Mouse (Mus musculus): ENCODE data around the gene Sptbn2. TPM values are rescaled to one million over a fixed set of nuclear protein-coding genes. Genes with fewer than 3 reads are reported as not detected.
"Not testable (repeated sequence)": the region's sequence is repeated elsewhere in the genome, so short reads cannot be mapped to it uniquely, and the experiment has no call there.

The Sptbn2 gene
- polyA plus RNA-seq, 1 experiment = 0.23 TPM

- Histone ChIP-seq H3K27me3 (ENCODE audit: control insufficient read depth, insufficient read depth, low read length) (no peaks in the 10 kb centered on the region), H3K4me1 (replicated peaks; ENCODE audit: control insufficient read depth, insufficient read depth, low read length) (peaks cover 11% of the 10 kb centered on the region), H3K27ac (ENCODE audit: control insufficient read depth, insufficient read depth, low read length) (peak within 1 kb of the TSS; percentile 74), H3K36me3 (ENCODE audit: control insufficient read depth, insufficient read depth, low read length) (no peaks in the 10 kb centered on the region), H3K4me3 (ENCODE audit: control insufficient read depth, insufficient read depth, low read length) (peak within 1 kb of the TSS; percentile 71)
- peak; percentile 81 for TF ChIP-seq POLR2A (IDR thresholded peaks at IDR 0.05; ENCODE audit: control insufficient read depth, extremely low read depth, insufficient read depth, low read length, poor library complexity)
- TF ChIP-seq CTCF (IDR thresholded peaks at IDR 0.05; ENCODE audit: borderline replicate concordance, control insufficient read depth, extremely low read depth, insufficient read depth, low read length, poor library complexity) = peak; percentile 69; the same call in 1 of the 2 replicates
- under 1% methylated on average over 65 of the region's 65 CpGs for WGBS
- peak; percentile 98 for DNase-seq
Observed at GRCm38 (mm10) chr19:4756193-4756911, 45.4 kb downstream of the Sptbn2 start, which contains the start of gene Rbm4b. TSS of gene Rbm4b (plus strand) at chr19:4756497.

GRCm38 (mm10) chr19:4756921-4757320, 46.0 kb downstream of the Sptbn2 start:
- no peak for TF ChIP-seq CTCF (IDR thresholded peaks at IDR 0.05; ENCODE audit: borderline replicate concordance, control insufficient read depth, extremely low read depth, insufficient read depth, low read length, poor library complexity)
- no peak for TF ChIP-seq POLR2A (IDR thresholded peaks at IDR 0.05; ENCODE audit: control insufficient read depth, extremely low read depth, insufficient read depth, low read length, poor library complexity)
- 13% methylated on average over 9 of the region's 9 CpGs for WGBS
- peak overlapping the region; percentile 63; the same call in 1 of the 2 replicates for H3K27ac ChIP-seq (ENCODE audit: control insufficient read depth, insufficient read depth, low read length)

GRCm38 (mm10) chr19:4760544-4760943, 49.6 kb downstream of the Sptbn2 start:
- H3K27ac ChIP-seq (ENCODE audit: control insufficient read depth, insufficient read depth, low read length); DNase-seq; H3K4me3 ChIP-seq (ENCODE audit: control insufficient read depth, insufficient read depth, low read length); H3K27me3 ChIP-seq (ENCODE audit: control insufficient read depth, insufficient read depth, low read length): not testable (repeated sequence)
- Histone ChIP-seq H3K4me1 (replicated peaks; ENCODE audit: control insufficient read depth, insufficient read depth, low read length) (peaks cover 11% of the 10 kb centered on the region), H3K36me3 (ENCODE audit: control insufficient read depth, insufficient read depth, low read length) (peaks cover 27% of the 10 kb centered on the region)
- WGBS = 95% methylated on average over 7 of the region's 8 CpGs

More at GRCm38 (mm10) chr19:4756921-4757320, 46.0 kb downstream of the Sptbn2 start:
- Histone ChIP-seq H3K27me3 (ENCODE audit: control insufficient read depth, insufficient read depth, low read length) (no peaks in the 10 kb centered on the region), H3K4me1 (replicated peaks; ENCODE audit: control insufficient read depth, insufficient read depth, low read length) (peaks cover 11% of the 10 kb centered on the region), H3K36me3 (ENCODE audit: control insufficient read depth, insufficient read depth, low read length) (no peaks in the 10 kb centered on the region; the same call in 1 of the 2 replicates), H3K4me3 (ENCODE audit: control insufficient read depth, insufficient read depth, low read length) (peak overlapping the region; percentile 71)
- DNase-seq = no peak

GRCm38 (mm10) chr19:4762876-4763275, 51.9 kb downstream of the Sptbn2 start:
- DNase-seq = no peak
- H3K36me3 ChIP-seq (ENCODE audit: control insufficient read depth, insufficient read depth, low read length) = peaks cover 49% of the 10 kb centered on the region
- H3K27me3 ChIP-seq (ENCODE audit: control insufficient read depth, insufficient read depth, low read length) = no peaks in the 10 kb centered on the region
- no peak overlapping the region for H3K4me3 ChIP-seq (ENCODE audit: control insufficient read depth, insufficient read depth, low read length)
- no peak for TF ChIP-seq POLR2A (IDR thresholded peaks at IDR 0.05; ENCODE audit: control insufficient read depth, extremely low read depth, insufficient read depth, low read length, poor library complexity)
- TF ChIP-seq CTCF (IDR thresholded peaks at IDR 0.05; ENCODE audit: borderline replicate concordance, control insufficient read depth, extremely low read depth, insufficient read depth, low read length, poor library complexity) = no peak
- H3K27ac ChIP-seq (ENCODE audit: control insufficient read depth, insufficient read depth, low read length) = no peak overlapping the region
- peaks cover 3% of the 10 kb centered on the region for H3K4me1 ChIP-seq (replicated peaks; ENCODE audit: control insufficient read depth, insufficient read depth, low read length)
- 63% methylated on average over 1 of the region's 1 CpGs for WGBS

GRCm38 (mm10) chr19:4767507-4768148, 56.7 kb downstream of the Sptbn2 start:
- no peak for DNase-seq
- H3K27me3 ChIP-seq (ENCODE audit: control insufficient read depth, insufficient read depth, low read length) = no peaks in the 10 kb centered on the region
- no peak overlapping the region for H3K4me3 ChIP-seq (ENCODE audit: control insufficient read depth, insufficient read depth, low read length)
- no peak overlapping the region for H3K27ac ChIP-seq (ENCODE audit: control insufficient read depth, insufficient read depth, low read length)
- no peak for TF ChIP-seq POLR2A (IDR thresholded peaks at IDR 0.05; ENCODE audit: control insufficient read depth, extremely low read depth, insufficient read depth, low read length, poor library complexity)
- TF ChIP-seq CTCF (IDR thresholded peaks at IDR 0.05; ENCODE audit: borderline replicate concordance, control insufficient read depth, extremely low read depth, insufficient read depth, low read length, poor library complexity) = no peak
- H3K36me3 ChIP-seq (ENCODE audit: control insufficient read depth, insufficient read depth, low read length) = peaks cover 70% of the 10 kb centered on the region
- 93% methylated on average over 12 of the region's 12 CpGs for WGBS
- no peaks in the 10 kb centered on the region for H3K4me1 ChIP-seq (replicated peaks; ENCODE audit: control insufficient read depth, insufficient read depth, low read length)

- DNase-seq = no peak
- Histone ChIP-seq H3K27me3 (ENCODE audit: control insufficient read depth, insufficient read depth, low read length) (no peaks in the 10 kb centered on the region), H3K4me1 (replicated peaks; ENCODE audit: control insufficient read depth, insufficient read depth, low read length) (no peaks in the 10 kb centered on the region), H3K4me3 (ENCODE audit: control insufficient read depth, insufficient read depth, low read length) (no peak overlapping the region), H3K36me3 (ENCODE audit: control insufficient read depth, insufficient read depth, low read length) (peaks cover 69% of the 10 kb centered on the region), H3K27ac (ENCODE audit: control insufficient read depth, insufficient read depth, low read length) (no peak overlapping the region)
- WGBS = 96% methylated on average over 3 of the region's 3 CpGs
- TF ChIP-seq CTCF (IDR thresholded peaks at IDR 0.05; ENCODE audit: borderline replicate concordance, control insufficient read depth, extremely low read depth, insufficient read depth, low read length, poor library complexity) = no peak
- no peak for TF ChIP-seq POLR2A (IDR thresholded peaks at IDR 0.05; ENCODE audit: control insufficient read depth, extremely low read depth, insufficient read depth, low read length, poor library complexity)
Observed at GRCm38 (mm10) chr19:4772785-4773184, 61.8 kb downstream of the Sptbn2 start.
